Mouse (Mus musculus) cerebellum, adult (tissue): ENCODE measurements at regions not wholly inside any gene's neighbourhood (a gene's known extent, or its start where the extent isn't known, plus 50 kb on each side); places are given as distances from the start of the nearest gene placed in this dataset.
A peak's percentile ranks its signal among the peaks of the same experiment; 100 is the strongest.

Experiments
- ATAC-seq: cut with Nextera tagmentation; 2 replicates; pipeline ENCODE4 v1.9.2; 2017; ENCODE audit warnings: mild to moderate bottlenecking, moderate library complexity, mixed read lengths; ENCODE audit not compliant: insufficient number of reproducible peaks, low FRiP score, low TSS enrichment

DNA sequence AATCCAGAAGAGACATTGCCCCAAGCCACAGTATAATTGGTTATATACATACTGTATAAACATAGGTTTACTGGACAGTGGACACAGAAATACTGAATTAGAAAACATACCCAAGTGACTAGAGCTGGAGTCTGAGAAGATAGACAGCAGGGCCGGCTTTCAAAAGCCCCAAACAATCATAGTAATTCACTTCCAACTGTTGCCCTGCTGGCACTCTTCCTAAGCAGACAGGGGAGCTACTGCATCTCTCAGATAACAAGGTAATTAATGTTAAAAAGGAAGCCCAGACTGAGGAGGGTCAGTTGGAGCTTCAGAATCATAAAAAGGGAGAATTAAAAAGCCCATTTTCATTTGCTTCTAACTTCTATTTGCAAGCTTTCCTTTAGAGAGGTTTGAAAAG is 764.5 kb downstream of the Vgll3 start:
- ATAC-seq: no peak

DNA sequence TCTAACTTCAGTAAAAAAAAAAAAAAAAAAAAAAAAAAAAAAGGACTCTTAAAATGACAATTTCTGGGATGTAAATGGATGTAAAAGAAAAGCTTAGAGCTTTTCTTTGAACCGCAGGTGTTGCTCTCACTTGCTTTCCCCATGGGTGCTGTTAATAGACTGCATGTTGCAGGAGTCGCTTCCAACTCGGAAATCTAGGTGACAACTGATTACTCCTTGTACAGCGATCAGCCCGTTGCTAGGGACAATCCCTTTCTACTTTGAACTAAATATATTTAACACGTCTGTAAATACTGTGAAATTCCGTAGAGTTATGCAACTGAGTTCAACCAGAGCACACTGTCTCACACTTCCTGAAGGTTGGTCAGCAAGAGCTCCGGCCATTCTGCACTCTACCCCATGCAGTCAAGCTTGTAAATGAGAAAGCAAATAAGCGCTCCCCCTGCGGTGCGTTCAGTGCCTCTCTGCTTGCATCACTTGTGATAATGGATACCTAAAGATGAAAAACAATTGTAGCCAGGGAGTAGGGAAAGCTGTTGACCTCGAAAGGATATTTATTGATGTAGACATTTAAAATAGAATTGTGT is 770.7 kb downstream of the Vgll3 start:
- peak; percentile 70; the same call in 1 of the 2 replicates for ATAC-seq

GRCm38 (mm10) chr16:66602211-66602610 is 787.2 kb downstream of the Vgll3 start:
- ATAC-seq: no peak

- no peak for ATAC-seq
Measured at GRCm38 (mm10) chr16:66602686-66603085, 787.6 kb downstream of the Vgll3 start.

GRCm38 (mm10) chr16:66603825-66604224 is 788.8 kb downstream of the Vgll3 start:
- no peak for ATAC-seq
